Mouse (Mus musculus) heart, postnatal 4 days (tissue): ENCODE data around the gene Abtb1. TPM values are rescaled to one million over a fixed set of nuclear protein-coding genes. Genes with fewer than 3 reads are reported as not detected.

Experiments used
- DNase-seq: peaks from one replicate; pipeline ENCODE4 v3.0.0; 2021
- total RNA-seq, 2 experiments: library from RNA; stranded (reverse); gene quantifications; 2 replicates each; pipeline ENCODE4 v1.2.3; 2021

The Abtb1 gene
- total RNA-seq, 2 experiments from 2014 or later, result 14.8 to 19.6 TPM

- peak; percentile 54 for DNase-seq
Measured at GRCm38 (mm10) chr6:88800735-88801134, 41.0 kb downstream of the Abtb1 start.

- DNase-seq, result no peak
Measured at GRCm38 (mm10) chr6:88800191-88800590, 41.6 kb downstream of the Abtb1 start.

GRCm38 (mm10) chr6:88794561-88794971 lies 47.2 kb downstream of the Abtb1 start:
- DNase-seq, result no peak

GRCm38 (mm10) chr6:88793872-88794271 lies 47.9 kb downstream of the Abtb1 start:
- no peak for DNase-seq

- no peak for DNase-seq
Measured at GRCm38 (mm10) chr6:88793243-88793642, 48.5 kb downstream of the Abtb1 start.

- peak; percentile 48 for DNase-seq
Measured at GRCm38 (mm10) chr6:88792147-88792691, 49.6 kb downstream of the Abtb1 start.

- DNase-seq, result no peak
Measured at GRCm38 (mm10) chr6:88791299-88791698, 50.5 kb downstream of the Abtb1 start.

GRCm38 (mm10) chr6:88788219-88788618 lies 53.6 kb downstream of the Abtb1 start:
- DNase-seq, result no peak

- no peak for DNase-seq
Measured at GRCm38 (mm10) chr6:88787496-88787895, 54.3 kb downstream of the Abtb1 start.

- DNase-seq, result peak; percentile 66
Measured at GRCm38 (mm10) chr6:88786732-88787445, 54.9 kb downstream of the Abtb1 start.

Other genes with a start within 250 kb of the Abtb1 start
- gene Kbtbd12, start 204.0 kb downstream of the Abtb1 start, total RNA-seq, result 10 to 100 TPM; 20.1 to 25.7 TPM
- 100 to 1,000 TPM; 132 to 138 TPM for gene Mgll, start 117.6 kb downstream of the Abtb1 start, total RNA-seq
- gene Podxl2, start 33.1 kb upstream of the Abtb1 start, total RNA-seq, result 10 to 100 TPM; 61.1 to 65.1 TPM
- 100 to 1,000 TPM in 1 of 2 experiments, 10 to 100 TPM in 1; 86.1 to 103 TPM for gene Mcm2, start 56.8 kb upstream of the Abtb1 start, total RNA-seq
- 10 to 100 TPM; 29.7 to 30.8 TPM for gene Tpra1, start 60.3 kb upstream of the Abtb1 start, total RNA-seq